Mouse (Mus musculus): ENCODE measurements around the gene Ccr10. TPM values are rescaled to one million over a fixed set of nuclear protein-coding genes. Genes with fewer than 3 reads are reported as not detected.

The Ccr10 gene
- 2.0 TPM for polyA plus RNA-seq (2017; shearing (Covaris generic))

GRCm38 (mm10) chr11:101174851-101175628 is at the start of gene Ccr10:
TSS of gene Ccr10 (minus strand) at chr11:101175443.

GRCm38 (mm10) chr11:101170811-101171610 is 4.2 kb downstream of the Ccr10 start, which contains the start of gene Plekhh3:
TSS of gene Plekhh3 (minus strand) at chr11:101171351.

GRCm38 (mm10) chr11:101170354-101170810 is 4.9 kb downstream of the Ccr10 start, which contains the start of gene Cntnap1:
TSS of gene Cntnap1 (plus strand) at chr11:101170523.

GRCm38 (mm10) chr11:101155728-101156371 is 19.4 kb downstream of the Ccr10 start, which contains the start of gene Tubg2:
TSS of gene Tubg2 (plus strand) at chr11:101155907.

Other genes with a start within 250 kb of the Ccr10 start
- 221 TPM for gene Stat3, start 235.9 kb downstream of the Ccr10 start, polyA plus RNA-seq (2017; shearing (Covaris generic))
- gene Cavin1, start 204.6 kb downstream of the Ccr10 start, polyA plus RNA-seq (2017; shearing (Covaris generic)), result 0.31 TPM
- gene Atp6v0a1, start 166.0 kb downstream of the Ccr10 start, polyA plus RNA-seq (2017; shearing (Covaris generic)), result 6.4 TPM
- gene Naglu, start 105.4 kb downstream of the Ccr10 start, polyA plus RNA-seq (2017; shearing (Covaris generic)), result 5.5 TPM
- 0.20 TPM for gene Hsd17b1, start 97.0 kb downstream of the Ccr10 start, polyA plus RNA-seq (2017; shearing (Covaris generic))
- 41.6 TPM for gene Coasy, start 92.9 kb downstream of the Ccr10 start, polyA plus RNA-seq (2017; shearing (Covaris generic))
- gene Mlx, start 88.2 kb downstream of the Ccr10 start, polyA plus RNA-seq (2017; shearing (Covaris generic)), result 123 TPM
- gene Psmc3ip, start 80.0 kb downstream of the Ccr10 start, polyA plus RNA-seq (2017; shearing (Covaris generic)), result 9.8 TPM
- gene Retreg3, start 55.5 kb downstream of the Ccr10 start, polyA plus RNA-seq (2017; shearing (Covaris generic)), result 43.8 TPM
- 44.6 TPM for gene Tubg1, start 55.5 kb downstream of the Ccr10 start, polyA plus RNA-seq (2017; shearing (Covaris generic))
- 4.5 TPM for gene Tubg2, start 19.5 kb downstream of the Ccr10 start, polyA plus RNA-seq (2017; shearing (Covaris generic))
- 0.05 TPM for gene Cntnap1, start 4.9 kb downstream of the Ccr10 start, polyA plus RNA-seq (2017; shearing (Covaris generic))
- not detected for gene Plekhh3, start 4.1 kb downstream of the Ccr10 start, polyA plus RNA-seq (2017; shearing (Covaris generic))
- gene Ezh1, start 51.0 kb upstream of the Ccr10 start, polyA plus RNA-seq (2017; shearing (Covaris generic)), result 98.0 TPM
- gene Ramp2, start 70.6 kb upstream of the Ccr10 start, polyA plus RNA-seq (2017; shearing (Covaris generic)), result 0.36 TPM
- gene Vps25, start 78.3 kb upstream of the Ccr10 start, polyA plus RNA-seq (2017; shearing (Covaris generic)), result 178 TPM
- 6.2 TPM for gene Wnk4, start 85.1 kb upstream of the Ccr10 start, polyA plus RNA-seq (2017; shearing (Covaris generic))
- gene Cntd1, start 103.6 kb upstream of the Ccr10 start, polyA plus RNA-seq (2017; shearing (Covaris generic)), result 0.33 TPM
- gene Coa3, start 103.7 kb upstream of the Ccr10 start, polyA plus RNA-seq (2017; shearing (Covaris generic)), result 134 TPM
- gene Becn1, start 126.8 kb upstream of the Ccr10 start, polyA plus RNA-seq (2017; shearing (Covaris generic)), result 232 TPM
- 93.7 TPM for gene Psme3, start 140.8 kb upstream of the Ccr10 start, polyA plus RNA-seq (2017; shearing (Covaris generic))
- gene Aoc2, start 149.6 kb upstream of the Ccr10 start, polyA plus RNA-seq (2017; shearing (Covaris generic)), result 3.4 TPM
- not detected for gene Aoc3, start 155.2 kb upstream of the Ccr10 start, polyA plus RNA-seq (2017; shearing (Covaris generic))
- not detected for gene G6pc, start 192.1 kb upstream of the Ccr10 start, polyA plus RNA-seq (2017; shearing (Covaris generic))
- gene Aarsd1, start 242.2 kb upstream of the Ccr10 start, polyA plus RNA-seq (2017; shearing (Covaris generic)), result 51.8 TPM
- 2.4 TPM for gene Gm27029, start 249.4 kb upstream of the Ccr10 start, polyA plus RNA-seq (2017; shearing (Covaris generic))
- gene Rundc1, start 249.6 kb upstream of the Ccr10 start, polyA plus RNA-seq (2017; shearing (Covaris generic)), result 7.5 TPM
- gene Ptges3l, start 249.9 kb upstream of the Ccr10 start, polyA plus RNA-seq (2017; shearing (Covaris generic)), result 0.94 TPM